Mouse (Mus musculus): ENCODE results near the gene Arhgef10l.

Gene Arhgef10l

DNA sequence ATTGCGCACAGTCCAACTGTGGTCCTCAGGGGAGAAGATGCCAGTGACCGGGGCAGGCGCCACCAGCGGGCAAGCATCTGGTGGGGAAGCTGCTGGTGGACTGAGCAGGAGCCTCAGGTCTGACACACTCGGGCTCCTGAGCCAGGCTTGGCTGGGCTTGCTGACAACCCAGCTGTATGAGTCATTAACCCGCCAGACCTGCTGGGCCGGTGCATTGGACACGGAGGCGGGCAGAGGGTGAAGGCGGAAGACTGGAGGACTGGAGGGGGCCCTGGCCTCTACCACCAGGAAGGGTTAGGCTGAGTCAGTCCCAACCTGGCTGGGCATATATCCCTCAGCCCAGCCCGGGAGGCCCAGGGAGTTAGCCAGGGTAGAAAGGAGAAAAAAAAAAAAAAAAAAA lies at the start of gene Arhgef10l:
Gene Arhgef10l, minus strand, starts transcription at position 253 of the 400 bp plus-strand sequence.
- no peak for DNase-seq (ENCODE audit: low spot score)

DNA sequence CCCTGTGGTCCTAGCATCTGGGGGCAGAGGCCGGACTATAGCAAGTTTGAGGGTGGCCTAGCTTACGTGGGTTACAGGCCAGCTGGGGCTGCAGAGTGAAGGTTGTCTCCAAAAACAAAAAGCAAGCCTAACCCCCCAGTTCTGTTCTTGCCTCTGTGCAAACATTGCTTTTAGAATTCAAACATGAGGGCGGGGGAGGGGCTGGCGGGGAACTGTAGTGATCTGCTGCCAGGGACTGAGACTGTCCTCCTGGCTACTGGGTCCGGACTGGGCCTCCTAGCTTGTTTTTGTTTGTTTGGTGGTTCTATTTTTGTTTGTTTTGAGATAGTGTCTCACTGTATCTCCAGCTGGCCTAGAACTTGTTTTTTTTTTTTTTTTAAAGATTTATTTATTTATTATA lies 48.8 kb upstream of the Arhgef10l start:
- no peak for DNase-seq (ENCODE audit: low spot score)

DNA sequence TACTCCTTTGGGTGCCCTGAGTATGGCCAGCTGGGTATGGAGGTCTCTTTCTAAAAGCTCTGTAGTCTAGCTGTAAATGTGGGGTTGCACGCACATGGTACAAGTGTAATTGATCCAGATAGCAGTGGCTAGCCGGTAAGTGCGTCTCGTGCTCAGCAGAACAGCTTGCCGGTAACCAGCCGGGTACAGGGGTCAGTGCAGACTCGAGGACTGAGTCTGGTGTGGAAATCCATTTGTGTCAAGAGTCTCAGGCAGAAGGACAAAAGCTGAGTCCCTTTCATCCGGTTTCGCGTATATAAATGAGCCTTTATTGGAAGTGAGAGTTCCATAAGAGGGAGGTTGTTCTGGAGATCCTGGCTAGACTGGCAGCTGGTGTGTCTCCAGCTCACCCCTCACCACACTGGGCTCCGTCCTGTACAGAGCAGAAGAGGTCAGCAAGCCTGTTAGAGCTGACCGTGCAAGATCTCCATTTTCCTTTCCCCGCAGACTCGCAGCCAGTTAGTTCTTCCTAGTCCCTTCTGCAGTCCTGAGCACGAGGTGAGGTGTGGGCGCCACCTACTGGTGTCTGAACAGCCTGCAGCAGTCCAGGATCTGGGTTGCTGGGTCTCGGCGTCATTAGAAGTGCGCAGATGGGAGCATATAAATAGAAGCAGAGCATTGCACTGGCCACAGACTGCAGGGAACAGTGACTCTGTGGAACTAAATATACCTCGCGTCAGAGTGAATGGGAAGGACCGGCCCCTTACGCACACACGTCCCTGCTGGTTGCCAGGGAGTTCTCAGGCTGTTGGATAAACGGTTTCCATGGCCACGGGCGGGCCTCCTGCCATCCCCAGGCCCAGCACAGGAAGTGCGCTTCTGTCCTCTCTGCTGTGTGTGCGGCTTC lies 47.9 kb upstream of the Arhgef10l start:
- peak; percentile 98 for DNase-seq (ENCODE audit: low spot score)

DNA sequence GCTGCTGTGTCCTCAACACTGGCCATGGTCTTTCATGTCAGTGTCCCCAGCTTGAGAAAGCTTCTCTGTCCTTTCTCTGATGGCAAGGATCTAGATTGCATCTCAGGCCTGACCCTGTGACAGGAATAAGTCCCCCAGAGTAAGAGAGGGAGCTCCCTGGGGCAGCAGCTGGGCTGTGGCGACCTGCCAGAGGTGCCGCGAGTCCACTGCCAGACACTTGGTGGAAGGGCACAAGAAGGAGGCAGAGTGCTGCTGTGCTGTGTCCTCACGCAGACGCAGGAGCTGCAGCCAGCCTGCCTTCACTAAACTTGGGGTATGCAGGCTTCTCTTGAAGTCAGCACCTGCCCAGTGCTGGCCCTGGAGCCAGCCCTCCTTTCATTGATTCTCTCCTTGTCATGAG lies 45.5 kb upstream of the Arhgef10l start:
- DNase-seq (ENCODE audit: low spot score) = no peak

DNA sequence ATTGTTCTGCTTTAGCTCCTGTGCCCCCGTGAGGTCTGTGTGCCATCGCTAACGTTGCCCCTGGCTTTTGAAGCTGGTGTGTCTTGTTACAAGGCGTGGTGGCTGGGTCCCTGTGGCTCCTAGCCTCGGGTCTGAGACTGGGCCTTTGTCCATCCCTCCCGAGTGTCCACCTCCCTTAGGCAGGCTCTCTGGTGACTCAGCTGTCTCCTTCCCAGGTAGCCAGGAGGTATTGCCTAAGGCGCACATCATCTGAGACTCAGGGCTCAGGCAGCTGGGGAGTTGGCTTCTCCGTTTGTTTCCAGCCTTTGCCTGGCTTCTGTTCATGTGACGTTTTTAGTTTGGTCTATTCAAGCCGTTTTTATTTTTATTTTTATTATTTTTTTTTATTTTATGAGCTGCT lies 45.0 kb upstream of the Arhgef10l start:
- DNase-seq (ENCODE audit: low spot score) = no peak

DNA sequence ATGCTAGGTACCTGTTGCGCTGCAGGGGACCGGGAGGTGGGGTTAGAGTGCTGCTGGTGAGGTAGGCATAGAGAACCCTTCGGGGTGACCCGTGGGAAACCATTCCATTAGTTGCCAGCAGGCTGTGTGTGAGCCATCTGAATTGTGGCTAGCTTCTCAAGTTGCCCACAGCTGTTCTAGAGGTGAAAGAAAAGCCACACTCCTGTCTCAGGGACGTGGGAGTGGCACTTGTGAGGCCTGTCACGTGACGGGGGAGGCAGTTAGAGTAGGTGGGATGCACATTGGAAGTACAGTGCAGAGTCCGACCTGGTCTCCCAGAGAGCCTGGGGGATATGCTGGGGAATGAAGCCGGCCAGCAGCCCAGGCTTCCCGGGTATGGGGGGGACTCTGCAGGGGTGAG lies 43.8 kb upstream of the Arhgef10l start:
- DNase-seq (ENCODE audit: low spot score) = no peak

DNA sequence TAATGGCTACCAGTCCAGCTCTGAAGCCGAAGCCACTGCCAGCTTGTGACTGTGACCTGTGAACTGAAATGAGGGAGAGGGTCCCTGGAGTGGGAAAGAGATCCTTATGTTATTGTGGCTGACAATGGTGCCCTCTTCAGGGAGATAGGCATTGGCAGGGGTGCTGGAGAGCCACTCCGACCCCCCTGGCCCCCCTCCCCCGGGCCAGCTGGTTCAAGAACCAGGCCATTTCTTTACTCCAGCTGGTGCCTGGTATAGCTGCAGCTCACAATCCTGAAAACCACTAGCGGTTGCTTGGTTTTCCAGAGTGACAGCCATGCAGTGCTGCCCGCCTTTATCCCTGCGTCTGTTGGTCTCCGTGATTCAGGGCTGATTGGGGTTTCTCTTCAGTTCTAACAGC lies 43.3 kb upstream of the Arhgef10l start:
- DNase-seq (ENCODE audit: low spot score) = no peak

DNA sequence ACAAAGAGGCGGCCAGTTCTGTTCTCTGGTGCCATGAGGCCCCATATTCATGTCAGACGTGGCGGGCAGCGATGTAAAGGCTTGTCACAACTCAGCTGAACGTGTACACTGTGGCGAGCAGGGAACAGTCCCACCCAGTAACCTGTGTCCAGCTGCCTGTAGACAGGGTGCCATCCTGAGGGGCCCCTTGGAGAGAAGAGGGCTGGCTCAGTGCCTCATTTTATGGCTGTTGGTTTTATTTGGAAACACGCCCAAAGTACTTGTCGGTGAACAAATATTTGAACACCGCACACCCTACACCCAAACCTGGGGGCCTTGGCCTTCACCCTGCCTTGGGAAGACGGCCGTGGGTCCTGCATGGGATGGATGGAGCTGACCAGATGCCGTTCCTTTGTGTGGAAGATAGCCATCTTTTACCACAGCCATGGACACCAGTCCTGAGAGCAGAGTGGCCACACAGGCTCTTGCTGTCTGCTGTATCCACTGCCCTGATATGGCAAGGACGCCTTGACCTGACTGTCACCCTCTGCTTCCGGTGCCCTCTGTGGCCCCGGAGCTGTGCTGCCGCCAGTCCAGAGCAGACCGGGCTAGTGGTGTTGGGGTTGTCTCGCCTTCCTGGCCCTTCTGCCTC lies 42.6 kb upstream of the Arhgef10l start:
- no peak for DNase-seq (ENCODE audit: low spot score)

DNA sequence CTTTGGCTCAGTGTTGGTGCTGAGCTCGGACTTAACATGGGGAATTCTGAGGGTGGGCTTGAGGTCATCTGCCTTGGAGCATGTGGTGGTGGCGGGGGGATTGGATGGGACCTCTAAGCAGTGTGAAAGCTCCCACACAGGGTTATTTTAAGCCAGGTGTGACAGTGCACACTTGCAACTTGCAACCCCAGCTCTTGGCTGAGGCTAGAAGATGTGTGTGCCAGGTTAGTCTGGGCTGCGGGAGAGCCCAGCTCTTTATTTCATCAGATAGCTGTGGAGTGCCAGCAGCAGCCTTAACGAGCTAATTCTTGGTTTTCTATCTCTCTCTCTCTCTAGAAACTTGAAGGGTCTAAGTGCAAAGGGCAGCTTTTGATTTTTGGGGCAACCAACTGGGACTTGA lies 41.8 kb upstream of the Arhgef10l start:
- no peak for DNase-seq (ENCODE audit: low spot score)

DNA sequence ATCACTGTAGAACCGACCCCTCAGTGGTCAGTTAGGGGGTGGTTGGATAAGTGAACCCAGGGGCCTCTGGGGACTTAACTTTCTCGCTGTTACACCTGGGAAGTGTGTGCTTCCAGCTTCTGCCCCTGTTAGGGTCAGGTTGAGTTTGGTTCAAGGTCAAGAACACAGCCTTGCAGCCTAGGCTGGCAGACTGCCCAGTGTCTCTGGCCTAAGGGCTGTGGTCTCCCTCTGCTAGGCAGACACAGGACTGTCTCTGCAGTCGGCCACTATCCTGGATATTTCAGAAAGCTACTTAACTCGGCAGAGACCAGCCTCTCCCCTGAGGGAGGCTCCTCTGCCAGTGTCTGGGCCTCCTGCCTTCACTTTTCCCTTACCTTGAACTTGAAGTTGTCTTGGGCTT lies 38.4 kb upstream of the Arhgef10l start:
- DNase-seq (ENCODE audit: low spot score) = no peak

DNA sequence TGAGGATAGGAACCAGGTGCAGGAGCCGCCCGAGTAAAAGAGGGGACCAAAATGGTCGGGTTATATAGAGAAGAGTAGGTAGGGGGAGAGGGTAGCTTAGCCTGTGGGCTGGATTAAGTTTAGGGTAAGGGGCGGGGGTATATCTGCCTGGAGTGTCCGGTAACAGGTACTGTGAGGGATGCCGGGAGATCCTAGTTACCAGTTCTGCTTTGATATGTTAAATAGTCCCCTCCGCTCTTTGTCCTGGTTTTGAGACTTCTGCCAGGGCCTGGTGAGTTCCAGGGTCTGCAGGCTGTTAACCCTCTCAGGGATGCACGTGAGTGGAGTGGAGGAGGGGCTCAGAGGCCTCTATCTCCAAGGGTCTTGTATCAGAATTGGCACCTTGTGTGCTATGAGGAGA lies 37.8 kb upstream of the Arhgef10l start:
- DNase-seq (ENCODE audit: low spot score) = no peak

DNA sequence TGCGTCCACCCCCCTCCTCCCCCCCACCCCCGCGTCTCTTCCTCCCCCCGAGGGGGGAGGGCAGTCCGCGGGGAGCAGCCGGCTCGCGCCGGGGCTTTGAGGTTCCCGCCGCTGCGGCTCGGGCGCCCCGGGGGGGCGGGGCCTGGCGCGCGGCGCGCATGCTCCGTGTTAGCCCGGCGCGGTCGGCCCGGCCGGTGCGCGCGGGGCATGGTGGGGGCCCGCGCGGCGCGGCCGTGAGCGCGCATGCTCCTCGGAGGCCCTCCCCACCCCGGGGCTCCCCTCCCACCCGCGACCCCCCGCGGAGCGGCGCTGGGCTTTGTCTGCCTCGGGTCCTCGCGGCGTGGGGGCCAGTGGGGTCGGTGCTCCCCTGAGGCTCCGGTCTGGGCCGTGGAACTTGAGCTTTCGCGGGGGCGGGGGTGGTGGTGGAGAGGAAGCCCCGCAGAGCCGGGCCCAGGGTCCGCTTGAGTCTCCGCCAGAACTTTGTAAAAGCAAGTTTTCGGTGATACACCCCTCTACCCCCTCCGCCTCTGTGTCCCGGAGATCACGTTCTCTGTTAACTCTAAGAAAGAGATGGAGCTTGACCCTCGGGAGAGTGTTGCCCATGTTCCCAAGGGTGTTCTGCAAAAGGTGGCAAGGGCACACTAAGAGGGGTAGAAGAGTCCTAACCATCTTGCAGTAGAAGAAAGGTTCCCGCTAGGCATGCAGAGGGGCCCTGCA lies 37.0 kb upstream of the Arhgef10l start:
- DNase-seq (ENCODE audit: low spot score) = no peak

DNA sequence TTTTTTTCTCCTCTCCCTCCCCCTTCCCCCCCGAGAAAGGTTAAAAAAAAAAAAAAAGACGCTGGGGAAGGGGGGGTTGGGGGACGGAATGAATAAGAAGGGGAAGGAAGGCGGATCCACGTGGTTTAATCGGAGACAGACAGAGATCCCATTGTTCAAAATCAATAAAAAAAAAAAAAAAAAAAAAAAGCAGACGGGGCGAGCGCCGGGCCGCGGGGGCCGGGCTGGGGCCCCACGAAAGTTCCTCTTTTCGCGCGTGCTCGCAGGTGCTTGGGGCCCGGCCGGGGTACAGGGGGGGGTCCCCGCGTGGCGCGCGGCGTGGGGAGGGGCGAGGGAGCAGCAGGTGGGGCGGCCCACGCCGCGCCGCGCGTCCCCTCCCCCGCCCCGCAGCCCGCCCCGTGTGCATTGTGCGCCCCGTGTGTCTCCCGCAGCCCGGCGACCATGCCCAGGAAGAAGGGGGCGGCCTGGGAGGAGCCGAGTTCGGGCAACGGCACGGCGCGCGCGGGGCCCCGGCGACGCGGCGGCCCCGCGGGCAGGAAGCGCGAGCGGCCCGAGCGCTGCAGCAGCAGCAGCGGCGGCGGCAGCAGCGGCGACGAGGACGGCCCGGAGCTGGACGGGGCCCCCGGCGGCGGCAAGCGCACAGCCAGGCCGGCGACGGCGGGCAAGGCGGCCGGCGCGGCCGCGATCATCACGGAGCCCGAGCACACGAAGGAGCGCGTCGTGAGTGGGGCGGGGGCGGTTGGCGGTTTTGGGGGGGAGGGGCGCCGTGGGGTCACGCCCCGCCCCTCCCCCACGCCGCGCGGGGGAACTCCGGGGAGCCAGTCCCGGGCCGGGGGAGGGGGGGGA lies 36.1 kb upstream of the Arhgef10l start:
- DNase-seq (ENCODE audit: low spot score) = no peak

DNA sequence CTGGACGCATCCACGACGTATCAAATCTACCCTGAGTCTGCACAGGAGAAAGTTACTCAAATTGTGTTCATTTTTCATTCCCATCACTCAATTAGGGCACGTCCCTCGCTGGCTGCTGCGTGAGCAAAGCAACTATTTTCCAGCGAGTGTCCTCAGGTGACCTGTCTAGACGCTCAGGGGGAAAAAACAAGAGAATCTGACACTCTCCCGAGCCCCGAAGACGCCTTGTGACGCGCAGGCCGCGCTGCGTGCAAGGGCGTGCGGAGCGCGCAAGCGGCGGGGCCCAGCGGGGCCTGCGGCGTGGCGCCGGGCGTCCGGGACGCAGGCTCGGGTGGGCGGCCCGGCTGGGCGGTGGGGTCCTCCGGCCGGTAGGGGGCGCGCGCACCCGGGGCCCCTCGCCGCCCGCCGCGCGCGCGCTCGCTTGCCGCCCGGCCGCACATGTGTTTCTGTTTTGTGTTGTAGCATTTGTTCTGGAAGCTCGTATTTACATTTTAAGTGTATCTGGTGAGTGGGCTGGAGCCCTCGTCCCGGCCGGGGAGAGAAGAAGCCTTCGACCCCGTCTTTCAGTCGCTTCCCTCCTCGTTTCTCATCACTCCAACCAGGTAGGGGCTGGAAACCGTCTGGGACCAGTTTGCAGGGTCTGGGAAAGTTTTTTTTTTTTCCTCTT lies 35.4 kb upstream of the Arhgef10l start:
- no peak for DNase-seq (ENCODE audit: low spot score)

DNA sequence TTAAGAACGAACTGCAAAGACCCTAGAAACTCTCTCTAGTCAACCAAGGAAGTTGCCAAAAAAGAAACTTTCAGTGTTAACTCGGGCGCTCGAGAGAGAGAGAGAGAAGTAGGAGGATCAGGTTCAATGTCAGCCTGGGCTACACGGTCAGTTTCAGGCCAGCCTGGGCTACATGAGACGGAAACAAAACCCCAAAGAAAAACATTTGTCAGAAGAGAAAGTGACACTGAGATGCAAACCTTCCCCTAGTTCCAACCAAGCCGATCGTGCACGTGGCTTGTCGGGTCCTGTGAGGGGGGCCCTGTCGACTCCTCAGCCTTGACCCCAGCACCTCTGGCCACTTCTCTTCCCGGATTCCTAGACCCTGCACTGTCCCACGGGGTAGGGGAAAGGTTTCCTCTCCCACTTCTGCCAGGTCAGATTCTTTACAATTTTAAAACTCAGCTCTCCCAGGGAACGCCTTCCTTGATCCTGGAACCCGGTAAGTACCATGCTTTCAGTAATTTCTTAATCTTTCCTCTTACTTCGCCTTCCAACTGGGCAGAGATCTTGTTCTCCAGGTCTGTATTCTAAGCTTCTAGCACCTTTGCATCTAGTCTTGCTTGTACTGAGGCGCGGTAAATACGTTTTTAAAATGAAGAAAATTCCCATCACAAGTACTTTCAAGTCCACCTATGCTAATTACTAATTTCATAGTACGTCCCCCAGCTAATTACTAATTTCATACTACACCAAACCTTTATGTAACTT lies 34.6 kb upstream of the Arhgef10l start, which contains the start of gene Rcc2:
Gene Rcc2, plus strand, starts transcription at position 273 of the 750 bp plus-strand sequence.
- no peak for DNase-seq (ENCODE audit: low spot score)

DNA sequence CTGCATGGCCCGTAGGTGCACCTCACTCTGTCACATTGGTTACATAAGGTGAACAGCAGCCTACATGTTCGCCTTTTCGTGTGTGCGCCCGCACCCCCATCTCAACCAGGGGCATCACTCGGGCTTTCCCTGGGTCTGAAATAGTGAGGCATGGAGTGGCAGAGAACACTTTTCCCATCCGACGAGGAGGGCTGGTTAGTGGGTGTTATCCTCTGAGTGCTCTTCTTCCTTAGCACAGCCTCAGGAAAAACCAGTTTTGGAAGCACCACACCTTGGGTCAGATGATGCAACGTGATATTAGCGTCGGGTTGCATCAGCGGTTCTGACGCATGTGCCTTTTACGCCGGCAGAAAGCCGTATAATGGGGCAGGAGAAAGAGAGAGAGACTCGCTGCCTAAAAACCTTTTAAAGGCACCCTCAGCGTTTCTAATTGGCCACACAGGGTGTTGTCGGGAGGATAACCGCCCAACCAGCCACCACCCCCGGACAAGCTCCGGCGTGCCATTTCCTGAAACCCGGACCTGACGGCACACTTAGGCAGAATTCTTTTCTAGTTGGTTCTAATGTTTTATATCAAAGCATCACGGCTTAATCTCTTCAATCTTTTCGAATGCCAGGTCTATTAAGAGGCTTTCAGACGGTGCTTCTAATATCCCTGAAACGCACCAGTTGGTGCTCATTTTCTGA lies 33.8 kb upstream of the Arhgef10l start:
- peak; percentile 51 for DNase-seq (ENCODE audit: low spot score)

DNA sequence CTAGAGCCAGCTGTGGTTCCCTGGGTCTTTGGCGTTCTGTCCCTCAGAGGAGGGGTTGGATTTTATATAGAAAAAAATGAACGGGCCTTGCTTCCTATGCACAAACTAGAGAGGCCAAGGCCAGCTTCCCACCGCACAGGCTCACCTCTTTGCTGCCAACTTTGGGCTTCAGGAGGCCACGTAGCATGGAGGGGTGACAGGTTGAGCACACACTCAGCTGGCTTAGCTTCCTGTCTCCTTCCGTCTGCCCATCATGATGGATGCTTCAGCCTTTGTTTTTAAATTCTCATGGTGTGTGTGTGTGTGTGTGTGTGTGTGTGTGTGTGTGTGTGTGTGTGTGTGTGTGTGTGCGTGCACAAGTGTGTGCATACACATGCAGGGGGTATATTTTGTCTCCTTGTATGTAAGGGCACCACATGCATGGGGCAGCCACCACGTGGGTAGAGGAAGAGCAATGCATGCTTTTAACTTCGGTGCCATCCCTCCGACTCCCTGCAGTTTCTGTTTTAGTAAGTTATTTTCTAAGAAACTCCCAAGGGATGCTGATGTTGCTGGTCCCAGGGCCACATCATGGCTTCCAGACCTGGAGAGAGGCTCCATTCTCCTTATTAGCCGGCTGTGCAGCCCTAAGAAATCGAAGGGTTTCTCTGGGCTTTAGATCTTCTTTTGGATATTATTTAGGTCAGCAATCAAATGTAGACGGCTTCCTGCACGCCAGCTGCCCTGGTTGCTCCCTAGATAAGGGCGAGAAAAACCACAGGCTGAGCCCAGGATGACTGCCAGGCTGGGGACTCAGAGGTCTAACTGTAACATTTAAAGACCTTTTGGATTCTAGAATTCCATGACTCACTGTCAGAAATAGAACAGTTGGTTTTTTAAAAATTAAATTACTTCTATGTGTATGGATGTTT lies 30.1 kb upstream of the Arhgef10l start:
- no peak for DNase-seq (ENCODE audit: low spot score)

DNA sequence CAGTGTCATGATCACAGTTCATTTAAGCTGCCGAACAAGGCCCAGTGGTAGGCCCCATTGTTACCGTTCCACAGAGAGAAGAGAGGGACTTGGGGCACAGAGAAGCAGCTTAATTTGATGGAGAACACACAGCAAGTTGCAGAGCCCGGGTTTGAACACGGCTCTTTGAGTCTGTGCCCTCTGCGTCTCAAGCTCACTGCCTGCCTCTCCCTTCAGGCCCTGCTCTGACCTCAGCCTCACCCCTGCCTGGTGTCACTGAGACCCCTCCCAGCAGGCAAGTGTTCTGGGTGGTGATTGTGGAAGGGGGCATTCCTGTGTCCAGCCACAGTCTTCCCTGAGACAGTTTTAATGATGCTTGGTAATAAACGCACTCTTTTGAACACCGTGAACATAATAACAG lies 29.3 kb upstream of the Arhgef10l start:
- DNase-seq (ENCODE audit: low spot score) = no peak

DNA sequence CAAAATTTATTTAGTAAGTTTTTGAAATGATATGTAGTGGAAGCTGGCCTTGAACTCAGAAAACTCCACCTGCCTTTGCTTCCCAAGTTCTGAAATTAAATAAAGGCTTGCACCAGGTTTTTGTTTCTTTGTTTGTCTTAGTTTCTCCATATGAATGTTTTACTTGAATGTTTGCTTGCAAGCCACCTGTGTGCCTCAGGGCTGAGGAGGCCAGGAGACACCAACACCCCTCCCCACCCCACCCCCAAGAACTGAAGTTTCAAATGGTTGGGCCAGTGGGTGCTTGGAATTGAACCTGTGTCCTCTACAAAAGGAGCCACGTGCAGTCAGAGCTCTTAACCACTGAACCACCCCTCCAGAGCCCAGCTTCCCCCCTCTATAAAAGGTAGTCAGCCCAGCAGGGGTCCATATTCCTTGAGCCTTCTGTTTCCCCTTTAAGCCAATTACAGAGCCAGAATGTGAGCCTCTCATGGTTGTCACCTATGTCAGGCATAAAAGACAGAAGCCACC lies 28.8 kb upstream of the Arhgef10l start:
- no peak for DNase-seq (ENCODE audit: low spot score)

Measured in layer of hippocampus, adult 9-10 months (tissue).